Mouse (Mus musculus) inflammation-experienced regulatory T-cells, adult 6 months (primary cell): ENCODE measurements around the gene Pcgf1. TPM values are rescaled to one million over a fixed set of nuclear protein-coding genes. Genes with fewer than 3 reads are reported as not detected.
A peak's percentile ranks its signal among the peaks of the same experiment; 100 is the strongest.

Source experiments
- ATAC-seq: one replicate; pipeline ENCODE4 v1.8.0; 2017
- polyA plus RNA-seq, 3 experiments: library from polyadenylated mRNA; unstranded; fragments of 100-300 nt; shearing (Covaris generic); gene quantifications; one replicate each; pipeline ENCODE4 v1.2.1; 2017

Gene Pcgf1
- 10 to 100 TPM; 37.0 to 49.3 (median 49.1) TPM for polyA plus RNA-seq

DNA sequence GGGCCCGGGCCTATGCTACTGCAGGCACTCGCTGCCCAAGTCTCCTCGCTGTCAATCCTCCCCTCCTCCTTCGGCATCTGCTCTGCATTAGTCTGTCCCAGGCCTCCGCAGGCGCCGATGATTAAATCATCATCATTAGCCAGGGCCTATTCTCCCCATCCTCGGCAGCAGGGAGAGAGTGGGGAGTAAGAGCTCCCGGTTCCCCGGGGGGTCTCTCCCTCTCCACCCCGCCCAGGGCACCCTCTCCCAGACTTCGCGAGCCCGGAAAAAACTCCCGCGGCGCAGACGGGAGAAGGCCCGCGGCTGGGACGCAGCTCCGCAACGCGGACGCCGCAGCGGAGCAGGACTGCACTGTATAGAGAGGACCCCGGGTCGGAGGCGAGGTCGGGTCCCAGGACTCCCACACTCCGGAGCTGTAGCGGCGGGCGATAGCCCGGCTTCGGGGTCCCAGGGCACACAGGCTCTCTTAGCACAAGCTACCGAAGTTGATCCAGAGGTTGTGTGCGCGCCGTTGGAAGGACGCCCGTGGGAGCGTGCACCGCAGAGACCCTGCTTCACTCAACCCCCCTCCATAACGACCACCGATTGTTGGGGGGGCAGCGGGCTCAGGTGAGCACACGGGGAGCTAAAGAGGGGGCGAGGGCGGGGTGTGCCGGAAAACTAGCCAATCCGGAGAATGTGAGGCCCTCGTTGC lies at the start of gene Pcgf1:
Gene Pcgf1 (plus strand): TSS at position 240 of the 694 bp plus-strand sequence.
- peak; percentile 38 for ATAC-seq

DNA sequence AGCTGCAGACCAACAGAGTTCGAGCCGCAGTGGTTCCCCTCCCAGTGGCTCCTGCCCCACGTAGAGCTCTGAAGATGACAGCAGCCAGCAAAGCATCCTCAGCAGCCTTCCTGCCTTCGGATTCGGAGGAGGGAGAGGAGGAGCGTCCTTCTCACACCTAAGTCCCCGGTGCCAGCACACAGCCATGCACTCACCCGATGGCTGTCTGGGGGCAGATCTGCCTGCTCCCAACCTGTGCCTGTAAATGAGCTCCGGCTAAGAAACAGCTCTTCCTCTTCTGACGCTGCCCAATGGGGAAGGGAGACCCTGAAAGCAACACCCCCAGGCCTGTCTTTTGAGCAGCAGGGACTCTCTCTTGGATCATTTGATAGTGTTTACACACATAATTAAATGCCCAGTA lies 47.9 kb upstream of the Pcgf1 start:
- no peak for ATAC-seq

DNA sequence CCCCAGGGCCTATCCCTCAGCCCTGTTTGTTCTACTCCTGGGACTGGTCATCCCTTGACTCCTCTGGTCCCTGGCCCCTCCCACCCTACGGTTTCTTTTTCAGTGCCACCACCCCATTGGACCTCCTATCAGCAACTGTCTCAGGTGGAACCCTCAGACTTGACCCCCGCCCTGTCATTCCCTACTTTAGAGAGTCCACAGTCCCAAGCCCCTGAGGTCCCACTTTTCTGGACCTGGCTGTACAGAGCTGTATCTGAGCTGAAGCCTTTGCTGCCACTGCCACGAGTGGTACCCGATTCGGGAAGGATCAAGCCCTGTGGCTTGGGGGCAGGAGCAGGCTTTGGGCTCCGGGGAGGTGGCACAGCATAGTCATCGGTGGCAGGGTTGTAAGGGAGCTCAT lies 46.6 kb upstream of the Pcgf1 start:
- no peak for ATAC-seq

DNA sequence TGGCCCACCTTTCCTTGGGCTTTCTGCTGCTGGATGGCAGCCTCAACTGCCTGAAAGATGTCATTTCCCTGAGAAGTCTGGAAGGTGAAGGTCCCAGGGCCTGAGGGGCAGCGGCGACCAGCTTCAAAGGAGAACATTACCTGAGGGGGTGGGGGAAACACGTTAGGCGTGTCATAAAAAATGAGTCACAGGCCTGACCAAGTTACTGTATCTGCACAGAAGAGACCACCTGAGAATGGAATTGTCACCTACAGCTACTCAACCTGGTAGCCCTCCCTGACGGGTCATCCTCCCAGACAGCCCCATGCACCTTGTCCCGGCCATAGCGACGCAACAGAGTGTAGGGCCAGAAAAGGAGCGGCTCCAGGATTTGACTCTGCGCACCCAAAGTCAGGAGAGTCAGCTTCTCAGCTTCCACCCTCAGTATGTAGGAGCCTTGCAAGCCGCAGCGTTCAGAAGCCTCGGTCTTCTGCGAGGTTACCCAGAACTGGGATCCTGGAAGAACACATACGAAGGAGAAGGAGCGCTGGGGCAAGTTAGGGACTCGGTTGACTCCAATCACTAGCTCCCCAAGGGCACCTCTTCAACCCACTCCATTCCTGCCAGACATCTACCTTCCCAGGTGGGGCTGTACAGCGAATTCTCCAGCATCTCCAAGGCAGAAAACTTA lies 45.6 kb upstream of the Pcgf1 start:
- no peak for ATAC-seq

DNA sequence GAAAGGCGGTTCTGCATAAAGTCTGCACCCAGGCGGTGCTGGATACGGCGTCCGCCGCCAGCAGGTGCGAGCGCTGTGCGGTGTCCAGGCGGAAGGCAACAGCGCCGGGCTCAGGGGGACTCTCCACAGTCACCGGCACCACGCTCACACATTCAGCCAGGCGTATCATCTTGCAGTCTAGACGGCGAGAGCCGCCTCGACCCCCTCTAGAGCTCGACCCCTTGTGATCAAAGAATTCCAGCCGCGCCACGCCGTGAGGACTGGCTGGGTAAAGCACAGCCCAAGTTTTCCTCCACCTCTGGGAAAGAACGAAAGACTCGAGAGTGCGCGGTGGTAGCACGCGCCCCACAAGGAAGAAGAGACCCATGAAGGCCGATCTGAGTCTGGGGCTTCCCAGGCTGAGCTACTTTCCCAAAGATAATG lies 44.9 kb upstream of the Pcgf1 start:
- peak; percentile 54 for ATAC-seq

DNA sequence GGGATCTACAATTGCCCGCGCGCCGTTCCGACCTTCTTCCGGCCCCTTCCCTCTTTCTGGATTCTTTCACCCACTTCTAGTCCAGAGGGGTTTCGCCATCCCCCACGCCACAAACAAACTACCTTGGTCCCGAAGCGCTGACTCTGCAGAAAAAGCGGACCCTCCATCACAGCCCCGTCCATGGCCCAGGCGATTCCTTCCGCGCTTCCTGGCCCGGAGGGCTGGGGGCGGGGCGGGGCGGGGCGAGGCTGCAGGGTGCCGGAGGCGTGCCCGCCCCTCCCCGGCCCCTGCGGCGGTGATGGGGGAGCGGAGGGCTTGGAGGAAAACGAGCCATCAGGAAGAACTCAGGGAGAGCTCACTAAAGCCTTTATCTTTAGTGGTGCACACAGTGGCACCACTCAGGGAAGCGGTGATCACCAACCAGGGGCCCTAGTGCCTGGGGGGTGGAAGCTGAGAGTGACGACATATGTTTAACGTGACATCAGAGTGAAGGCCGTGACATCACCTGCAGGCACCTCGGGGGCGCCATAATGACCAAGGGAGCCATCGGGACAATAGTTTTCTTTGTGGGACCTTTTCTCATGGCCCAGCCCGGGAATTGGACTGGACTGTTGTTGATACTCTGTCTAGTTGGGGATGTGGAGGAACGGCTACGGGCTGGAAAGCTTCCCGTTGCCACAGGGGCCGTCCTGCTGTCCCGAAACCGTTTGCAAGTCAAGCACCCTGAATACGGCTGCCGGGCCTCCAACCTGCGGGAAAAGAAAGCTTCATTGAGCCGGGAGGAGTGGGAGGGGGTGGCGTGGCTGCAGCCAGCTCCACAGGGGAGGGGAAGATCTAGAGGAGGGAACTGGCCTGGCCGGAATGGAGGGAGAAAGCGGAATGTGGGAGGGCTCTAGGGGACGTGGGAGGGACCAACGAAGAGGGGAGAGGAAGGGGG lies 44.2 kb upstream of the Pcgf1 start, which contains the start of the genes Dok1 and Loxl3:
Gene Dok1 (minus strand): TSS at position 223 of the 937 bp plus-strand sequence.
Gene Loxl3 (plus strand): TSS at position 925 of the 937 bp plus-strand sequence.
- peak; percentile 67 for ATAC-seq

DNA sequence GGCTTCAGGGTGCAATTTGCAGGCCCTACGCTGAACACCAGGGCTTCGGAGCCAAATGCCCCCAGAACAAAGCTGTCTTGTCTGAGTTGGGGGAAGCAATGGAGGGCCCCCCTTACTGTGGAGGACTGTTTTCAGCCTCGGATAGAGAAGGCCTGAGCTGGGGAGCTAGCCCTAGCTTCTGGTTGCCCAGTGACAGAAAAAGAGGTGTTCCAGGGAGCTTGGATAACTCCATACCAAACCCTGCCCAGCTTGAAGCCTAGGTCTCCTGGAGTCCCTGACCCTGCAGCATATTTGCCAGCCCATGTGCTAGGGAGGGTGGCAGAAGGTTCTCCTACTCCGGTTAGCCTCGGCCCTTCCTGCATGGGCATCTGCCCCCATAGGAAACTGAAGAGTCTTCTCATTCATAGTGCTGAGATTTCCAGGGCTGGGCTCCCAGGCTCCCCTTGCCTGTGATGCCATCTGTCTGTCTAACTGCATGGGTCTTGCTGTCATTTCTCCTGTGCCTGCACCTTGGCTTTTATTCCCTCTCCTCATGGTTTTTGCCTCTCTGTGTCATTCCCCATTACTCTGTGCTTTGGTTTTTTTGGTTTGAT lies 43.1 kb upstream of the Pcgf1 start:
- ATAC-seq: no peak

DNA sequence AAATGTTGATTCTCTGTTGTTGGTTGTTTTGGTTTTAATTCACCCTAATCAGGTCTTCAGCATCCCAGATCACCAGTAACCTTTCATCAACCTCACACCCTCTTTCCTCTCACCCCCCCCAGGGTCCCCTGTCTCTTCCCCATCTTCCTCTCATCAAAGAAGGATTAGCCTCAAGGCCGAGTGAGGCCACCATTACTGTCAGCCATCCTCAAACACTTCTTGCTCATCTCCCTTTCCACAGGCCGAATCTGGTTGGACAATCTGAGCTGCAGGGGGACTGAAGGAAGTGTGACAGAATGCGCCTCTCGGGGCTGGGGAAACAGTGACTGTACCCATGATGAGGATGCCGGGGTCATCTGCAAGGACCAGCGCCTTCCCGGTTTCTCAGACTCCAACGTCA lies 40.5 kb upstream of the Pcgf1 start:
- no peak for ATAC-seq

DNA sequence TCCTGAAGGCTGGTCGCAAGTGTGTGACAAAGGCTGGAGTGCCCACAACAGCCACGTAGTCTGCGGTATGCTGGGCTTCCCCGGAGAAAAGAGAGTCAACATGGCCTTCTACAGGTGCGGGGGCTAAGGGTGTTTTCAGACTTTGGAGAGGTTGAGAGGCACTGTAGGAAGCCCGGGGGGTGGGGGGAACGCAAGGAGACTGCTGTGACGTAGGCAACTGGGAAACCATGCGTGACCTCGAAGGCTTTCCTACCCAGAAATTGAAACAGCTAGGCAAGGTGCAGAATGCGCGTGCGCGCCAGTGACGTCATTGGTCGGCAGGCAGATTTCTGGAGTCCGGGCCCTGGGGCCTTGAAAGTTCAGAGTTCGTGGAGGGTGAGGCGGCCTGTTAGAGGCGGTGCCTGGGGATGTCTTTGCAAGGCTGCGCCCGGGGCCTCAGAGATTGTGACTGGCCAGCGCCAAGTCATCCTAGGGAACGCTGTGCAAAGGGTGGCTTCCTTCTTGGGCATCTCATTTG lies 39.1 kb upstream of the Pcgf1 start:
- ATAC-seq: peak; percentile 89

DNA sequence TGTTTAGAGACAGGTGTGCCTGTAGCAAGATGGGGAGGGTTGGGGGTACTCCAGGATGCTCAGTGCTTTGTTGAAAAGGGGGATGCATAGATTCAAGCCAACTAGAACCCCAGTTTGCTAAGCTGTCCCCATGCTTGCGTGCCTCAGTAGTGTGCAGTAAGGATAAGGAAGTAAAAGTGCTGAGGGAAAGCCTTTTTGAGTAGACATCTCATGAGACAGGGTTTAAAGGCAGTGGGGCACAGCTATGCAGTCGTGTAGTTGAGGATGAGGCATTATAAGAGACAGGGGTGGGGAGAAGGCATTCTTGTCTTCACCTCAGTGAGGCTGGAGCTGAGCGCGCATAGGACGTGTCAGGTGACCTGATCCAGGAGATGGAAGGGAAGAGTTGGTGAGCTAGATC lies 37.1 kb upstream of the Pcgf1 start:
- no peak for ATAC-seq

DNA sequence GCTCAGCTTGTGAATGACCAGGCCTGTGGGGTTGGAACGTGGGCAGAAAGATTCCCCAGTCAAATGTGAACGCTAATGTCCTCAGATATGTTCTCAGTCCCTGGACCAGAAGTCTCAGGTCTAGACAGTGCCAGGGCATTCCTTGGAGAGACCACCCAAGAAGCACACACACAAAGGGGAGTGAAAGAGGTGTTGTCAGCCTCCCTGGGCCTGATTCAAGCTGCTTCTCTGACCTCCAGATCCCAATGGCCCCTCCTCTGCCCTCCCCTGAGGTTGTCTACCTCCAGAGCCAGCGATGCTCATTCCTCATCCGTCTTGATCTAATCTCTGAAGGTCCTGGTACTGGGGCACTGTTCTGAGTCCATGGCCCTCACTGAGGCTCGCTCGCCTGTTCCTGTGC lies 34.1 kb upstream of the Pcgf1 start:
- no peak for ATAC-seq

DNA sequence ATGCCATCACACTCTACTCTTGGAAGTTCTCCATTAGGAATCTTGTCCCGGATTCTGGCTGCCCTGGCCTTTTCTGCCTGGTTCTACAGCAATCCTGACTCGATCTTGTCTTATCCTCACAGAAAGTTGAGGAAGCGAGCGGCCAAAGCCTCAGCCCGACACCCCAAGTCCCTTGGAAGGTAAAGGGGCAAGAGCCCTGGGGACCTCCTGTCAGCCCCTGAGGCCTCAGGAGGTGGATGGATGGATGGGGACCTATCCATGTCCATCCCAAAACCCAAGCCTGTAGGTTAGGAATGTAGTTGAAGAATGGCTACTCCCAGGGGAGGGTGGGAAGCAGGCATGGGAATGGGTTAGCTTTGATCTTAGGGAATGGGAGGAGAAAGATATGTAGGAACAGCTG lies 33.7 kb upstream of the Pcgf1 start:
- ATAC-seq: no peak

DNA sequence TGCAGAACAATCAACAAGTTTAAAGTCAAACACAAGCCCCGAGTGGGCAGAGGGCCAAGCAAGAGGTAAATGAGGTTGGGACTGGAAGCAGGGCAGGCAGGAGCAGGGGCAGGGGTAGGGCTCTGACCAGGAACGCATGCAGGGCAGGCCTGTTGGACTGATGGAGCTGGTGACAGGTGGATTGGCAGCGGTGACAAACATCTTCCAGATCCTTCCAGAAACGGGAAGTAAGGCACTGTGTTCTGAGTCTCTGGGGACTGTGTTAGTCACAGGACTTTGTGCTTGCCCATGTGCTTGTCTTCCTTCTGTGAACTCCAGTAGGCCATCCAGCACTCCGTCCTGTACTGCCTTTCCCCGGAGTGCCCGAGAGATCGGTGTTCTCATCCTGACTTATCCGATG lies 32.9 kb upstream of the Pcgf1 start:
- ATAC-seq: no peak

DNA sequence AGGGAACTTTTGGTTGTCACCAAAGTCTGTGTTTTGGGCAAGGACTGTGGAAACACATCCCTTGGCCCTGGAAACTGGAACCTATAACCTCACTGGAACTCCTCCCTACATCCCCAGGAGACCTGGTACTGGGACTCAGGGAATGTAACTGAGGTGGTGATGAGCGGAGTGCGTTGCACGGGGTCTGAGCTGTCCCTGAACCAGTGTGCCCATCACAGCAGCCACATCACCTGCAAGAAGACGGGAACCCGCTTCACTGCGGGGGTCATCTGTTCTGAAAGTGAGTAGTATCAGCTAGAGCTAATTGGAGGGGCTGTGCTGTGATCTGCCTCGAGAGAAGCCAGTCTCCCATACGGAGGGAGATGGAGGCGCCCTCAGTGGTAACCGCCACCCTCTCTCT lies 28.3 kb upstream of the Pcgf1 start:
- ATAC-seq: no peak

DNA sequence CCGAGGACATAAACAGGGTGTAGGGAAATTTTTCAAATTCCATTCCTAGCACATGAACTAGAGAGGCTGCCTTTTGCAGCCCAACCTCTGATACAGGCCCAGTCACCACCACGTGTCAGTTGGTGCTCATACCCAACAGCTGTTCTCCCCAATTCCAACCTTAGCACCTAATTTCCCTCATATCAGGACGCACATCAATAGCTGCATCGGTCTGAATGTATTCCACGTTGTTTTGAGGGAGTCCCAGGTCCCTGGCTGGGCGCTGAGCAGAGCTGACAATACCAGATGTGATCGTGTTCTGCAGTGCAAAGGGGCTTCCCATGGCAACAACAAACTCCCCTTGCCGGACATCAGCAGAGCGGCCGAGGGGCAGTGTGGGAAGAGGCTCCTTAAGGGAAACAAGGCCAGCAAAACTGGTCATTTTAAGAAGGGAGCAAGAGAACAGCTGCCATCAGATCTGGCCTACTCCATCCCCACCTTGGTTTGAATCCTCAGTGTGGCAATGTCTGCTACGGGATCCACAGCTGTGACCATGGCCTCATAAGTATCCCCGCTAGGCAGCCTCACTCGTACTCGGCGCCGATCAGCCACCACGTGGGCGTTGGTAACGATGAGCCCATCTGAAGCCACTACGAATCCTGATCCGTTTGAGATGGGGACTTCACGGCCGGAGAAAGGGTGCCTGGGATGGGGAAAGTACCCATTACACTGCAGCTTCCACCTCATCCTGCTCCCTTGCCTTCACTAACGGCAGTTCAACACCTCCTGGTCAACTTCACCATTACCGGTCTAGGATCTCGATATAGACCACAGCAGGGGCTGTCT lies 24.3 kb upstream of the Pcgf1 start:
- peak; percentile 27 for ATAC-seq

DNA sequence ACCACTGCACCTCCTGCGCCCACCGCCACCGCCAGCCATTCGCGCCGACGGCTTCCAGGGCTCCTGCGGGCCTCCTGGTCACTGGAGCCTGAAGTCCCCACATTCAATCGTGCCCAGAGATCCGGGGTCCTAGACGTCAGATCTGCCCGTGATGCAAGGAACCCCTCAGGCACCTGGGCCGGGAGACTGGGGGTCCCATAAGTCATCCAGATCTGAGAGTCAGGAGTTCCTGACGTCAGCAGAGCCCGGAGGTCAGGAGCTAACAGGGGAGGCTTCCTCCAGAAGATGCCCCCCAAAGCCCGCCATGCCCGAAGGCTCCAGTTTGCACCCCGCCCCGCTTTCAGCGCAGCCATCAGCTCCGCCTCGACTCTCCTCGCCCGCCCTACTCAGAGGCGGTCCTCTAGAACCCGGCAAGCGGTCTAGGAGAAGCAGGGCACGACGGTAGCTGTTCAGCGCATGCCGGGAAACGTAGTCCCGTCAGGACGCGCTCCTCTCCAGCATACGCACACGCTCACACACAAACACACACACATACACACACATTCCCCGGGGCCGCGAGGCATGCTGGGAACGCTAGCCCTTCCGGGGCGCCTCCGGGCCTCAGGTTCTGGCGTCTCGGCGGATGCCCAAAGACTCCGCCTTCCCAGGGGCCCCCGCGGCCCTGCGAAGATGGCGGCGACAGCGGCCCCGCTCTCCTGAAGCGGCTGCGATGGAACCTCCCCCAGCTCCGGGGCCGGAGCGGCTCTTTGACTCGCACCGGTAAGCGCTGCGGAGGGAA lies 23.4 kb upstream of the Pcgf1 start, which contains the start of gene Aup1:
Gene Aup1 (plus strand): TSS at position 448 of the 778 bp plus-strand sequence.
- peak; percentile 91 for ATAC-seq

DNA sequence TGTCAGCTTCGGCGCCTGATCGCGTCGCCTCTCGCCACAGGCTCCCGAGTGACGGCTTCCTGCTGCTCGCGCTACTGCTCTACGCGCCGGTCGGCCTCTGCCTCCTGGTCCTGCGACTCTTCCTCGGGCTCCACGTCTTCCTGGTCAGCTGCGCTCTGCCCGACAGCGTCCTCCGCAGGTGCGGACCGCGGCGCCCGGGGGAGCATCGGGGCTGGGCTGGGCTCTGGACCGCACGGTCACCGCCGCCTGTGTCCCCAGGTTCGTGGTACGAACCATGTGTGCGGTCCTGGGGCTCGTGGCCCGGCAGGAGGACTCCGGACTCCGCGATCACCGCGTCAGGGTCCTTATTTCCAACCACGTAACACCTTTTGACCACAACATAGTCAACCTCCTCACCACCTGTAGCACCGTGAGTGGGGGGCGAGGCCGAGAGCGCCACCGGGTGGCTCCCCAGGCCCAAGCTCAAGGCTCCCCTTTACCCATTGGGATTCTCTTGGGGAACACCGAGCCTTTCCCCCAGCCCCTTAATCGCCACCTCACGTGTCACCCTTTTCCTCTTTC lies 22.7 kb upstream of the Pcgf1 start, which contains the start of gene Htra2:
Gene Htra2 (minus strand): TSS at position 403 of the 561 bp plus-strand sequence.
- peak; percentile 18 for ATAC-seq

DNA sequence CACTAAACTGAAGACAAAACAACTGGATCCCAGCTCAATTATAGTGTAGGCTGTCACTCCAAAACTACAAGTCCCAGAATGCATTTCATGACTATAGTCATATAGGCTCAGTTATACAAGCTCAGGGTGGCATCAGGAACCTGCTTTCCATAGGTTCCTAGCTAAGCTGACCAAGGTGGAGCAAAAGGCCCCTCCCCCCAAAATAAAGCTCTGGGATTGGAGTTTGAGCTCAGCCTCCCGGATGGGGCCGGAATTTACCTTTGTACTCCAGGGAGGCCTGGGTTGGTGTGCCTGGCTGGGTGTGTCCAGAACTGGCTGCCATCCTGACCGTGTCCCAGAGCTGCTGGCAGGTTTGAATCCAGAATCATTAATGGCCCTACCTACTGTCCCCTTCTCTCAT lies 19.9 kb upstream of the Pcgf1 start, which contains the start of gene Dqx1:
Gene Dqx1 (plus strand): TSS at position 55 of the 400 bp plus-strand sequence.
- ATAC-seq: no peak

DNA sequence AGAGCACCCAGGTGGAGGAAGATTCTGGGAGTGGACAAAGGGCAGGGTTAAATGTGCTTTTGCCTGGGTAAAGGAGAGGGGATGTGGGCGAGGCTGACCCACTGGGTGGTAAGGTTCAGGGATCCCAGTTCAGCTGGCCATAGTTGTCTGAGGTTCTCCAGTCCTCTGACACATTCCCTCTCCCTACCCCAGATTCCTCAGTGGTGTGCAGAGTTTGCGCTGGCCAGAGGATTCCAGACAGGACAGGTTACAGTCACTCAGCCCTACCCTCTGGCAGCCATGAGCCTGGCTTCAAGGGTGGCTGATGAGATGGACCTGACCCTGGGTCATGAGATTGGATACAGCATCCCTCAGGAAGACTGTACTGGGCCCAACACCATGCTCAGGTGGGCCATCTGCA lies 18.9 kb upstream of the Pcgf1 start:
- ATAC-seq: no peak

DNA sequence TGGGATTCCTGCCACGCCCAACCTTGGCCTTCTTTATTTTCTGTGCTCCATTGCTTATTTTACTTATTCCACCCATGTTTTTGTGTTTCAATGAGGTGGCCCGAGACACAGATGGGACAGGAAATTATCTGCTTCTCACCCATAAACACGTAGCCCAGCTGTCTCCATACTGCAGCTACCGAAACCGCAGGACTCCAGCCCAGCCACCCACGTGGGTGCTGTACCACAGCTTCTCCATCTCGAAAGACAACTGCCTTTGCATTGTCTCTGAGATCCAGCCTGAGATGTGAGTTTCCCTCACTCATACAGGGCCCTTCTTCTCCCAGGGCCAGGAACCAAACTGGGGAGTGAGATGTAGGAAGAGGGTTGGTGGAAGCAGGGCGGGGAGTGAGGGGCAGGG lies 11.7 kb upstream of the Pcgf1 start:
- peak; percentile 47 for ATAC-seq
